Mouse (Mus musculus) liver, embryonic 15.5 days (tissue): ENCODE measurements around the gene Ascl4. TPM values are rescaled to one million over a fixed set of nuclear protein-coding genes. Genes with fewer than 3 reads are reported as not detected.

Experiments used
- ATAC-seq: fragments of 200-750 bp; cut with Nextera tagmentation; 2 replicates; pipeline ENCODE4 v1.8.0; 2017; ENCODE audit warnings: moderate number of reproducible peaks, mild to moderate bottlenecking, moderate library complexity; ENCODE audit not compliant: insufficient read depth
- H3K27ac ChIP-seq: fragments of 300-500 bp; sonication (generic); replicated peaks from 2 replicates; pipeline ENCODE4 v1.5.1; 2015; ENCODE audit warnings: mild to moderate bottlenecking, inconsistent platforms
- H3K27me3 ChIP-seq: fragments of 300-500 bp; sonication (generic); 2 replicates; pipeline ENCODE4 v1.6.1; 2015; ENCODE audit warnings: mild to moderate bottlenecking, inconsistent platforms
- H3K36me3 ChIP-seq: fragments of 300-500 bp; sonication (generic); replicated peaks from 2 replicates; pipeline ENCODE4 v1.6.1; 2015; ENCODE audit warnings: moderate library complexity, mild to moderate bottlenecking, inconsistent platforms
- H3K4me1 ChIP-seq: fragments of 300-500 bp; sonication (generic); replicated peaks from 2 replicates; pipeline ENCODE4 v1.6.1; 2015; ENCODE audit warnings: inconsistent platforms
- H3K4me2 ChIP-seq: fragments of 300-500 bp; sonication (generic); 2 replicates; pipeline ENCODE4 v1.6.1; 2015; ENCODE audit warnings: moderate library complexity, mild to moderate bottlenecking, inconsistent platforms
- H3K4me3 ChIP-seq: fragments of 300-500 bp; sonication (generic); replicated peaks from 2 replicates; pipeline ENCODE4 v1.5.1; 2015; ENCODE audit warnings: mild to moderate bottlenecking, inconsistent platforms
- H3K9ac ChIP-seq: fragments of 300-500 bp; sonication (generic); 2 replicates; pipeline ENCODE4 v1.6.1; 2015; ENCODE audit warnings: moderate library complexity, mild to moderate bottlenecking, inconsistent platforms
- H3K9me3 ChIP-seq: fragments of 300-500 bp; sonication (generic); replicated peaks from 2 replicates; pipeline ENCODE4 v1.6.1; 2016; ENCODE audit warnings: inconsistent platforms
- WGBS: fragments of 180-500 bp; shearing (Covaris S2); methylation state at CpG from one replicate; pipeline ENCODE4 v1.1.7; 2015; ENCODE audit warnings: mixed read lengths; ENCODE audit not compliant: insufficient replicate concordance; 5-methylcytosine and 5-hydroxymethylcytosine counted together
- polyA plus RNA-seq: library from polyadenylated mRNA; unstranded; fragments of >200 nt; fragmentation: Nextera tagmentation; extraction: Ambion mirVana; gene quantifications from 2 replicates; pipeline ENCODE4 v1.2.1, GENCODE M21; 2015

Gene Ascl4
- polyA plus RNA-seq, 1 experiment from 2014 or later = not detected

DNA sequence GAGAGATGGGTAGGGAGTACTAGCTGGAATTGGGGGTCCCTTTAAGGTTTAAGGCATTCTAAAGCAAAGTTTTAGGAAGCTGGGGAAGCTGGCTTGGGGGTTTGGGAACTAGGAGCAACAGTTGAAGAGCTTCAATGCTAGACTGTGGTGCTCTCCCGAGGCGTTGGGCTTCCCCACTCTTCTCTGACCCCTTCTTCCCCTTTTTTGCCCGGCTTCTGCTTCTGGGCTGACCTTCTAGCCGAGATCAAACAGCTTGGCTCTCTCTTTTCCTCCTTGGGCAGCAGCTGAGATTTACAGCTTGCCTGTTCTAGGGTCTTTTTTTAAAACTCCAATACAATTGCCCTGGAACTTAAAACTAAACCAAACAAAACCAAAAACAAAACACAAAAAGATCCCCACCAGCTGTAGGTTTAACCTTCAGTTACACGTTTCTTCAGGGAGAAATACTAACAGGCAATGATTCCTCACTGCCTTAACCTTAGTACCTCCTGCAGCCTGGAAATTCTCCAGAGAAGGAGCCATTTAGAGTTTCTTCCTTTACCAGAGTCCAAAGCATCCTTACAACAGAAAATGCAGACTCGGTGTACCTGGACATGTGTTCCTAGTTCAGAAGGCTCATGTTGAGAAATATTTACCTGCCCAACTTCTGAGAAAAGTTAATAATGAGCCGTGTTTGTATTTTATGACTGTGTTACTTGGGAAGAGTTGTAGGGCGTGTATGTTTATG lies 42.6 kb downstream of the Ascl4 start:
- no peak for ATAC-seq
- Histone ChIP-seq H3K9me3 (no peaks in the 10 kb centered on the region), H3K27ac (no peak overlapping the region), H3K27me3 (peaks cover 4% of the 10 kb centered on the region; the same call in 1 of the 2 replicates), H3K4me3 (no peak overlapping the region), H3K4me2 (no peak overlapping the region), H3K9ac (no peak overlapping the region), H3K36me3 (no peaks in the 10 kb centered on the region), H3K4me1 (no peaks in the 10 kb centered on the region)
- 35% methylated on average over 8 of the region's 8 CpGs for WGBS

DNA sequence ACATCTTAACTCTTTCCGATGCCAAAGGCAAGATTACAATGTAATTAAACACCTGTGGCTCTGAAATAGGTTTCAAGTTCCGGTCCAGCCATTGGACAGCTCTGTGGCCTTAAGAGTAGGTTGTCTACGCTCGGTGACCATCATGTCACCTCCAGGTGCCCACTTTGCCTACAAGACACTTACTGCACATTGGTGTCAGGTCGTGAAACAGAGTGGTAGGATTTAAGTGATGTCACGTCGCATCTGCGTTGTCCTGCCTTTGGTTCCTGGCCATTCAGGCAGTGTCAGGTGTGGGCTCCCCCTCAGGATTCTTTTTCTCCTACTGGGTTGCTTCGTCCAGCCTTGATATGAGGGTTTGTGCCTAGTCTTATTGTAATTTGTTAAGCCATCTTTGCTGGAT lies 44.3 kb downstream of the Ascl4 start:
- H3K4me2 ChIP-seq = no peak overlapping the region
- no peak for ATAC-seq
- H3K27me3 ChIP-seq = no peaks in the 10 kb centered on the region
- H3K4me3 ChIP-seq = no peak overlapping the region
- no peak overlapping the region for H3K27ac ChIP-seq
- WGBS = 70% methylated on average over 9 of the region's 9 CpGs
- H3K9ac ChIP-seq = no peak overlapping the region
- H3K4me1 ChIP-seq = no peaks in the 10 kb centered on the region
- H3K9me3 ChIP-seq = no peaks in the 10 kb centered on the region
- no peaks in the 10 kb centered on the region for H3K36me3 ChIP-seq

DNA sequence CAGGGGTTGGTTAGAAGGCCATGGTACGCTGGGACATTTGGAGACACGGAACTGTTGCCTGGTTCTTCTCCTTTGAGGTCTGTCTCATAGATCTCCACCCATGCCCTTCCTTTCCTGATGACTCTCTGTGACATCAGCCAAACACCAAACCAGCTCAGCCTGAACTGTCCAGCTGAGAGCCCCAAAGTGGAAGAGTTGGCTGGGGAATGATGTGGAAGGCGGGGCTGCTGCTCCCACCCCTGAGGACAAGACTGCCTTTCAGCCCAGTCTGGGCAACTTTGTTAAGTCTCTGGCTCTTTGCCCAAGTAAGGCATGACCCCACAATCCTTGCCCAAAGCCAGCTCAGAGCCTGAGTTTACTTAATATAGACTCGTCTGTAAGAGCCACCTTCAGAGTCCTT lies 45.4 kb downstream of the Ascl4 start:
- Histone ChIP-seq H3K9ac (no peak overlapping the region), H3K27me3 (no peaks in the 10 kb centered on the region), H3K27ac (no peak overlapping the region), H3K4me2 (no peak overlapping the region), H3K9me3 (no peaks in the 10 kb centered on the region), H3K4me3 (no peak overlapping the region), H3K36me3 (no peaks in the 10 kb centered on the region), H3K4me1 (no peaks in the 10 kb centered on the region)
- WGBS = 52% methylated on average over 4 of the region's 4 CpGs
- ATAC-seq = no peak

DNA sequence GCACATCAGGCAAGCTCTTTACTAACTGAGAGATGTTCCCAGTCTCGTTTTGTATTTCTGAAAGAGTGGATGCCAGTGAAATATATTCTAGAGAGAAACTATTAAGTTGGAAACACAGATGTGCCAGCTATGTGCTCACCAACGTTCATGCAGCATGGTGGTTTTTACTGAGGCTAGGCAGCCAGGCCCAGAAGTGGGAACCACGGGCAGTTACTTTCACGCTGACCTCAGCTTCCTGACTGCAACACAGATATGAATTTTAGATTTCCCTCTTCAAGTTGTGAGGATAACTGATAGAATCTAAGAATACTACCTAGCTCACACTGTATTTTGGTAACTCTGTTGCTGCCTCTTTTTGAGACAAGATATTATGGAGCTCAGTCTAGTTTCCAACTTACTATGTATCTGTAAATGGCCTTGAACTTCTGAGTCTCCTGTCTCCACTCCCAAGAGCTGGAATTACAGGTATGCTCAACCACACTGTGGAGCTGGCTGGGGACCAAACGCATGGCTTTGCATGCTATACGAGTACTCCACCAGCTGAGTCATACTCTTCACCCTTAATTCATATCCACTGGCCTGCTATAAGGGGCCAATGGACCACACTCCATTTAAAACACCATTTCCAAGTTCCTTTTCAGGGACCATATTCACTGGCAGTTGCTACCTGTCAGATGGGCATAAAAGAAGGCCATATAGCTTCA lies 62.1 kb downstream of the Ascl4 start:
- Histone ChIP-seq H3K27ac (no peak overlapping the region), H3K4me3 (no peak overlapping the region), H3K9me3 (no peaks in the 10 kb centered on the region), H3K36me3 (no peaks in the 10 kb centered on the region), H3K4me2 (no peak overlapping the region), H3K9ac (no peak overlapping the region), H3K27me3 (no peaks in the 10 kb centered on the region), H3K4me1 (no peaks in the 10 kb centered on the region)
- ATAC-seq = no peak
- WGBS = 25% methylated on average over 6 of the region's 6 CpGs

DNA sequence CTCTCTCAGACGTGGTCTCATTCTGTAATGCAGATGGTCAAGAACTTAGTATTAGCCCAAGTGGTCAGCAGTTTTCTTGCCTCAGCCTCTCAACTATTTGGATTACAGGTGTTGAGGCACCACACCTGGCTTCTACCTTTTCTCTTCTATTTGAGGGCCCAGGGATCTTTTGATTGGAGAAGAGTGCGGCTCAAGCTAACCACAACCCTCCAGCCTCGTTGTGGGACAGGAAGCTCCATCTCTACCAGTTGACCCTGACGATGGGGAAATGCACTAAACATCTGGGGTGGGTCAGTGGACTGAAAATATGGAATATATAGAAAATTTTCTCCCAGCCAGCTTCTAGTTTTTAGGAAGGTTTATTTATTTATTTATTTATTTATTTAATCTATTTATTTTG lies 64.9 kb downstream of the Ascl4 start:
- WGBS = 22% methylated on average over 4 of the region's 4 CpGs
- H3K27ac ChIP-seq = no peak overlapping the region

DNA sequence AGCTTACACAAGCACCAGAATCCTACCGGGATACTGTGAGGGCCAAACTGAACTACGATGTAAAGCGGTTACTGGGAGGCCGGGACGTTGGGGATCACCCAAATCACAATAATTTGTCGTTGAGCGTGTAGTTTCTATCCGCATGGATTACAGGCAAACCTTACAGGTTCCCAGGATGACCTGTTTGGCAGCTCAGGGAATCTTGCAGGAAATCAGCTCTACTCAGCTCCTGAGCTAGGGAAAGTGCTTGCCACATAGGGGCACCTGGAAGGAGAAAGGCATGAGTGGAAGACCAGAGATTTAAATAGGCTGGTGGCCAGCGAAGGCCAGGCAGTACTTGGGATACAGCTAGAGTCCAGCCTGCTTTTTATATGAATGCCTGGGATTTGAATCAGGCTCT lies 66.4 kb downstream of the Ascl4 start:
- Histone ChIP-seq H3K27me3 (no peaks in the 10 kb centered on the region), H3K4me2 (no peak overlapping the region), H3K9ac (no peak overlapping the region), H3K36me3 (no peaks in the 10 kb centered on the region), H3K9me3 (no peaks in the 10 kb centered on the region), H3K4me1 (no peaks in the 10 kb centered on the region), H3K27ac (no peak overlapping the region), H3K4me3 (no peak overlapping the region)
- no peak for ATAC-seq
- WGBS = 75% methylated on average over 9 of the region's 9 CpGs

More for the DNA sequence above, 64.9 kb downstream of the Ascl4 start:
- Histone ChIP-seq H3K27me3 (no peaks in the 10 kb centered on the region), H3K36me3 (no peaks in the 10 kb centered on the region), H3K4me2 (no peak overlapping the region), H3K4me1 (no peaks in the 10 kb centered on the region), H3K9ac (no peak overlapping the region), H3K9me3 (no peaks in the 10 kb centered on the region), H3K4me3 (no peak overlapping the region)
- ATAC-seq = no peak

DNA sequence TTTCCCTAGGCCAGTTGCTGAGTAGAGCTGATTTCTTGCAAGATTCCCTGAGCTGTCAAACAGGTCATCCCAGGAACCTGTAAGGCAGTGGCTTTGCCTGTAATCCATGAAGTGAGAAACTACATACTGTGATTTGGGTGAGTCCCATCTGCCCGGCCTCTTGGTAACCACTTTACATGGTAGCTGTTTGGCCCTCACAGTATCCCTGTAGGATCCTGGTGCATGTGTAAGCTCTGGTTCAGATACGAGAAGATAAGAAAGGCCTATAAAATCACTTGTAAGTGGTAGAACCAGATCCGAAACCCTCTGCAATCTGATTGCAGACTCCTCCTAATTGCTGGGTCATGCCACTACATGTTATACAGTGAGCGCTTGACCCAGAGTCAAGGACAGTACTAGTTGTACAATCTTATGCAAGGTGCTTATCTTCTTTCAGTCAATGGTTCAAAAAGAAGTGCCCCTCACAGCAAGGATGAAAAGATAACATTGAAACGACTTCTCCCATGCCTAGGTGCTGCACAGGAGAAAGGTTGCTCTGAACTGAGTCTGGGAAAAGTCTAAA lies 67.1 kb downstream of the Ascl4 start:
- 52% methylated on average over 5 of the region's 5 CpGs for WGBS
- no peak overlapping the region for H3K9ac ChIP-seq
- no peak for ATAC-seq
- no peaks in the 10 kb centered on the region for H3K27me3 ChIP-seq
- H3K4me1 ChIP-seq = no peaks in the 10 kb centered on the region
- no peaks in the 10 kb centered on the region for H3K9me3 ChIP-seq
- H3K4me3 ChIP-seq = no peak overlapping the region
- no peaks in the 10 kb centered on the region for H3K36me3 ChIP-seq
- H3K4me2 ChIP-seq = no peak overlapping the region
- H3K27ac ChIP-seq = no peak overlapping the region

Other genes starting within 250 kb of the Ascl4 start
- 27.0 and 29.3 TPM in 2 replicates for gene Pwp1, start 98.2 kb upstream of the Ascl4 start, polyA plus RNA-seq
- 4.6 and 5.7 TPM in 2 replicates for gene Prdm4, start 10.5 kb upstream of the Ascl4 start, polyA plus RNA-seq
- 67.5 and 67.6 TPM in 2 replicates for gene Rtcb, start 30.1 kb downstream of the Ascl4 start, polyA plus RNA-seq
- gene Bpifc, start 84.2 kb downstream of the Ascl4 start, polyA plus RNA-seq = 0.03 TPM in 1 of 2 replicates, not detected in the other
- 65.6 and 65.9 TPM in 2 replicates for gene Fbxo7, start 94.3 kb downstream of the Ascl4 start, polyA plus RNA-seq